Mouse (Mus musculus) cerebellum, postnatal 10 days (tissue): ENCODE measurements around the gene Cyp2d22.
A peak's percentile ranks its signal among the peaks of the same experiment; 100 is the strongest.
"Not testable (repeated sequence)": the region's sequence is repeated elsewhere in the genome, so short reads cannot be mapped to it uniquely, and the experiment has no call there.

Source experiments
- DNase-seq, 2 experiments: peaks; one replicate each; pipeline ENCODE4 v3.0.0; 2021; ENCODE audit warnings: mixed read lengths in 2 of 2

The Cyp2d22 gene

GRCm38 (mm10) chr15:82375855-82376254 is 4.2 kb downstream of the Cyp2d22 start:
- DNase-seq, result no peak

GRCm38 (mm10) chr15:82374437-82374836 is 5.6 kb downstream of the Cyp2d22 start:
- no peak for DNase-seq

GRCm38 (mm10) chr15:82372991-82373390 is 7.1 kb downstream of the Cyp2d22 start:
- DNase-seq, result no peak

GRCm38 (mm10) chr15:82372446-82372845 is 7.6 kb downstream of the Cyp2d22 start:
- DNase-seq, result no peak

- no peak for DNase-seq
These were observed 11.2 kb downstream of the Cyp2d22 start for GRCm38 (mm10) chr15:82368851-82369250.

GRCm38 (mm10) chr15:82368146-82368545 is 11.9 kb downstream of the Cyp2d22 start:
- no peak for DNase-seq

- not testable (repeated sequence) for DNase-seq
These were observed 15.5 kb downstream of the Cyp2d22 start for GRCm38 (mm10) chr15:82364561-82364960.

- DNase-seq, result not testable (repeated sequence)
These were observed 16.3 kb downstream of the Cyp2d22 start for GRCm38 (mm10) chr15:82363801-82364200.

GRCm38 (mm10) chr15:82362234-82362633 is 17.8 kb downstream of the Cyp2d22 start:
- no peak for DNase-seq

- DNase-seq, result no peak
These were observed 18.5 kb downstream of the Cyp2d22 start for GRCm38 (mm10) chr15:82361459-82362018.

GRCm38 (mm10) chr15:82358431-82359260 is 21.4 kb downstream of the Cyp2d22 start:
- no peak for DNase-seq

GRCm38 (mm10) chr15:82354126-82354945 is 25.7 kb downstream of the Cyp2d22 start, which contains the start of gene Ndufa6:
Ndufa6 (minus strand) TSS chr15:82354322.
- peak; percentile 100 for DNase-seq

- DNase-seq, result no peak
These were observed 26.3 kb downstream of the Cyp2d22 start for GRCm38 (mm10) chr15:82353745-82354113.

- DNase-seq, result no peak
These were observed 26.8 kb downstream of the Cyp2d22 start for GRCm38 (mm10) chr15:82353078-82353744.

- DNase-seq, result no peak
These were observed 28.6 kb downstream of the Cyp2d22 start for GRCm38 (mm10) chr15:82351480-82351879.

- DNase-seq, result no peak
These were observed 29.7 kb downstream of the Cyp2d22 start for GRCm38 (mm10) chr15:82350349-82350748.

- DNase-seq, result no peak
These were observed 31.1 kb downstream of the Cyp2d22 start for GRCm38 (mm10) chr15:82348999-82349341.

- DNase-seq, result no peak
These were observed 31.6 kb downstream of the Cyp2d22 start for GRCm38 (mm10) chr15:82348258-82348998.

GRCm38 (mm10) chr15:82347852-82348251 is 32.2 kb downstream of the Cyp2d22 start:
- DNase-seq, result no peak

GRCm38 (mm10) chr15:82347303-82347676 is 32.8 kb downstream of the Cyp2d22 start:
- no peak for DNase-seq

GRCm38 (mm10) chr15:82346580-82347302 is 33.3 kb downstream of the Cyp2d22 start:
- no peak for DNase-seq
